Mouse (Mus musculus) embryo, embryonic 11.5 days (tissue): ENCODE measurements around the gene Cacna1e.

Source experiments
- DNase-seq: peaks from one replicate; pipeline ENCODE4 v3.0.0-alpha.2; 2012; ENCODE audit warnings: low read depth, low spot score

The Cacna1e gene

GRCm38 (mm10) chr1:154839272-154839671 lies 45.0 kb downstream of the Cacna1e start:
- DNase-seq = no peak

- DNase-seq = no peak
Observed at GRCm38 (mm10) chr1:154836473-154836872, 47.8 kb downstream of the Cacna1e start.

- no peak for DNase-seq
Observed at GRCm38 (mm10) chr1:154832168-154832539, 52.1 kb downstream of the Cacna1e start.

- DNase-seq = no peak
Observed at GRCm38 (mm10) chr1:154831269-154832167, 52.8 kb downstream of the Cacna1e start.

- DNase-seq = no peak
Observed at GRCm38 (mm10) chr1:154830051-154830450, 54.2 kb downstream of the Cacna1e start.

GRCm38 (mm10) chr1:154823098-154823497 lies 61.2 kb downstream of the Cacna1e start:
- no peak for DNase-seq

GRCm38 (mm10) chr1:154820422-154820821 lies 63.9 kb downstream of the Cacna1e start:
- DNase-seq = no peak

- DNase-seq = no peak
Observed at GRCm38 (mm10) chr1:154819960-154820359, 64.3 kb downstream of the Cacna1e start.

GRCm38 (mm10) chr1:154818742-154819141 lies 65.6 kb downstream of the Cacna1e start:
- DNase-seq = no peak

GRCm38 (mm10) chr1:154816836-154817235 lies 67.5 kb downstream of the Cacna1e start:
- no peak for DNase-seq

- no peak for DNase-seq
Observed at GRCm38 (mm10) chr1:154816267-154816666, 68.0 kb downstream of the Cacna1e start.

- DNase-seq = no peak
Observed at GRCm38 (mm10) chr1:154805742-154806141, 78.6 kb downstream of the Cacna1e start.

GRCm38 (mm10) chr1:154805038-154805437 lies 79.3 kb downstream of the Cacna1e start:
- DNase-seq = no peak

GRCm38 (mm10) chr1:154802301-154802904 lies 81.9 kb downstream of the Cacna1e start:
- DNase-seq = no peak

- no peak for DNase-seq
Observed at GRCm38 (mm10) chr1:154799257-154799656, 85.0 kb downstream of the Cacna1e start.

- no peak for DNase-seq
Observed at GRCm38 (mm10) chr1:154798771-154799170, 85.5 kb downstream of the Cacna1e start.

- no peak for DNase-seq
Observed at GRCm38 (mm10) chr1:154796685-154797084, 87.6 kb downstream of the Cacna1e start.

GRCm38 (mm10) chr1:154794518-154794951 lies 89.8 kb downstream of the Cacna1e start:
- DNase-seq = no peak

GRCm38 (mm10) chr1:154791544-154792174 lies 92.6 kb downstream of the Cacna1e start:
- no peak for DNase-seq

GRCm38 (mm10) chr1:154788491-154788890 lies 95.8 kb downstream of the Cacna1e start:
- no peak for DNase-seq

GRCm38 (mm10) chr1:154788069-154788468 lies 96.2 kb downstream of the Cacna1e start:
- DNase-seq = peak; percentile 75

GRCm38 (mm10) chr1:154787418-154787817 lies 96.9 kb downstream of the Cacna1e start:
- no peak for DNase-seq
